Mouse (Mus musculus): ENCODE measurements at regions not wholly inside any gene's neighbourhood (a gene's known extent, or its start where the extent isn't known, plus 50 kb on each side); places are given as distances from the start of the nearest gene placed in this dataset.
A peak's percentile ranks its signal among the peaks of the same experiment; 100 is the strongest.

- DNase-seq (ENCODE audit: low read depth, low spot score): peak; percentile 33
These were observed 51.6 kb upstream of the Lpp start for GRCm38 (mm10) chr16:24341736-24342135.

DNA sequence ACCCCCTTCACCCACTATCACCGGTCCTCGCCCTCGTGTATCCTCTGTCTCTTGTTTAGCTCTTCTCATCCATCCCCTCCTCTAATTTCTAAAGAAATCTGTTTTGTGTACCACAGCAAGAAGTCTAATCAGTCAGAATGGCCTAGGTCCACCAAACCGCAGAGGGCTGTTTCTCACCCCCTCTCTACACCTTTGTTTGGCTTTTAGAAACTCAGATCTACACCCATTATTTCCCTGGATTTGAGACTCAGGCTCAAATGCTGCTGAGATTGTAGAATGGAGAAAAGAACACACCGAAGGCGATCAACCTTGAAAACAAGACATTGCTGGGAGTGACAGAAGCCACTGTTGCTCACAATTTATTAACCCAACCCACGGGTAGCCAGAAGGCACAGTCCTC lies 52.7 kb upstream of the Lpp start:
- no peak for DNase-seq (ENCODE audit: low read depth, low spot score)

- peak; percentile 68 for DNase-seq (ENCODE audit: low read depth, low spot score)
These were observed 53.7 kb upstream of the Lpp start for GRCm38 (mm10) chr16:24339320-24340265.

GRCm38 (mm10) chr16:24338404-24338803 lies 54.9 kb upstream of the Lpp start:
- DNase-seq (ENCODE audit: low read depth, low spot score): peak; percentile 39

DNA sequence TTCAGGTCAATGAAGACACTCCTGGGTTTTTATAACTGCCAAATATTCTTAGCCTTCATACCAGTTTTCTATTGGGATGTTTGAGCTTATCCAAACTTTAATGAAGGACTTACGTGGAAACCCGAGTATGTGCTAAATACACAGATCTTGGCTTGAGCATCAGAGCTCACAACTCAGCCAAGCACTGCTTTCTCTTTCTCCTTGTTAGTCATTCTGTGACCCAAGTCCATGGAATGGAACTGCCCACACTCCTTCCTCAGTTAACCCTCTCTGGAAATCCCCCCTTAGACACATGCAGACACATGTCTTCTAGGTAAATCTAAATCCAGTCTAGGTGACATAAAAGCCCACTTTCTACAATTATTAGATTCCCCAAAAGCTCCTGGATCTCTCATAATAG lies 58.9 kb upstream of the Lpp start:
- DNase-seq (ENCODE audit: low read depth, low spot score): no peak

GRCm38 (mm10) chr16:24331446-24332020 lies 61.8 kb upstream of the Lpp start:
- no peak for DNase-seq (ENCODE audit: low read depth, low spot score)

DNA sequence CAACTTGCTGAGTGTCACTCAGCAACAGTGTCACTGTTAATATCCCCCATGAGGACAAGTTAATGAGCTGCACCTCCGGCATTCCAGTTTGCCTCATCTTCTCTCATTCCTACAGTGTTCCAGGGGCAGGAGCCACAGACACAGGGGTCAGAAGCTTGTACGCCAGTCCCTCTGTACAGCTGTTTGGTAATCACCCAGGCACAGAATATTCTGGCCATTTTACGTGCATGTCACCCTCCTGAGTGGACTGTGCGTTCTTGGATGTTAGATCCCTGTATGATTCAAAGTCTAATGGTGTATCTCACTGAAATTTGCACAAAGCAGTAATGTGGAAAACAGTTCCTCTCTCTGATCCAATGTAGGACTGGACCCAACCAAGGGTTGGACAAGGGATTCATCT lies 66.7 kb upstream of the Lpp start:
- no peak for DNase-seq (ENCODE audit: low read depth, low spot score)

DNA sequence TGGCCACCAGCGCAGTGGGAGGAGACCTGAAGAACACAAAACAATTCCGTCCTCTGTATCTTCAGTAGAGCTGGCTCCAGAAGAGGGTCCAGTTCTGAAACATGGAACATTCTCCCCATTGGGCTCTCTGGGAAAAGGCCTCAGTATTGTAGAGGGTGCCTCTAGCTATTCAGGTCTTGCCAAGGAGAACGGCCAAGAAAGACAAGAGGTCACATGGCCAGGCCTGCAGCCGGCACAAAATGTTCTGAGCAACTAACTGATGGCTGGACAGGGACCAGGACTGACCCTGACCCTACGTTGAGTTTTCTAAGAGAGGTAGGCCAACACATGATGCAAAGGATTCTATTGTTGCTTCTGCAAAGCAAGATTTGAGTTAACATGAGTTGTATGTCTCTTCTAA lies 67.3 kb upstream of the Lpp start:
- no peak for DNase-seq (ENCODE audit: low read depth, low spot score)

GRCm38 (mm10) chr16:24324917-24325316 lies 68.4 kb upstream of the Lpp start:
- DNase-seq (ENCODE audit: low read depth, low spot score): no peak

DNA sequence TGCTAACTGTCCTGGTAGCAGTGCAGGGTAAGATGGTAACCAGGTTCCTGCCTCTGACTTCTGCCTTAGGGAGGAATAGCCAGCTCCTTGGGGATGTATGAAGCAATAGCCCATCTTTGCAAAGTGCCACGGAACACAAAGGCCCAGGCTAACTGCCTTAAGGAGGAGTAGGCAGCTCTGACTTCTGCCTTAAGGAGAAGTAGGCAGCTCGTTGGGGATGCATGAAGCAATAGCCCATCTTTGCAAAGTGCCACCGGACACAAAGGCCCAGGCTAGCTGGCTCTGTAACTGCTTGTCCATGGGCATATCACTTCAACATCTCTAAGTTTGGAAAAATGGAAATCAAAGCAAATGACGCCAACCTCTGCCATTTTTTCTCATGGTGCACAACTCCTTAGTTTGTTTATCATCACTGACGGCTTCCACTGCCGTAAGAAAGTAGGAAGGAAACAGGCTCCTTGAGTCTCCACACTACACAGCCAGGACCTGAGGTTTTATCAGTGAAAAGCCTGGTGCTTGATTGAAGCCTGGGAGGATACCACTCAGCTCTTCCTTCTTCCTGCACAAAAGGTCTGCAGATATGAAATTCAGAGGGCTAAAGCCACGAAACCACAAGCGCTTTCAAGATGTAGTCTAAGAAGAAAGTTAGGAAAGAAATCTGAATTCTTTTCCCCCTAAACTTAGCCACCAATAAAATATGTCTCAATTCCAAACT lies 74.4 kb upstream of the Lpp start:
- DNase-seq (ENCODE audit: low read depth, low spot score): no peak

DNA sequence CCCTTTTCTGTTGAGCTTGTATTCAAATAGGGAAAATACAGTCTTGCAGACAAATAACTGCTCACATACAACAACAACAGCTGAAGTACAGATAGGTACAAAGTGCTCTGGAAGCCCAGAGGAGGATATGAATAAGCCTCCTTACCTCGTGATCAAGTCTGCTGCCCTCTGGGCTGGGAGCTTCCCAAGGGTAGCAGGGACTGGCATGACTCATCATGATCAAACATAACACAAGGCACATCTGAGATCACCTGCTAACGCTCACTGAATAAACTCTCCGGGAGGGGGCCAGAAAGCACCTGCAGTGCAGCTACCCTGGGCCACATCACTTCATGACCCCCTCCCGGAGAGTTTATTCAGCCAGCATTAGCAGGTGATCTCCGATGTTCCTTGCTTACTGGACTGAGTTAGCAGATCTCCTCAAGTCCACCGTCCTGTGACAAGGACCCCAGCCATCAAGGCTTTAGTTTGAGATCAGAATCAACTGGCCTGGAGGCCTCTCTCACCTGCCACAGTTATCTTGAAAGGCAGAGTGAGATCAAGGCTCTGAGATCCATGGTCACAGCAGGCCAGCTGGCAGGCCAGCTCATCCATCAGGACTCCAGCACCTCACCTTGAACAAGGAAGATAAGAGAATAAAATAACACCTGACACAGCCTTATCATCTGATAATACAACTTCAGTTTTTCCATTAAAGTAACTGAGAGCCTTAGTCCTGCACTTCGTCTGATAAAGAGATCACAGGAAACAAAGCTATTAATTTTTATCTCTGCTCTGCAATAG lies 79.6 kb upstream of the Lpp start:
- no peak for DNase-seq (ENCODE audit: low read depth, low spot score)

- DNase-seq (ENCODE audit: low read depth, low spot score): no peak
These were observed 87.9 kb upstream of the Lpp start for GRCm38 (mm10) chr16:24305391-24305790.

- no peak for DNase-seq (ENCODE audit: low read depth, low spot score)
These were observed 96.5 kb upstream of the Lpp start for GRCm38 (mm10) chr16:24296790-24297189.

- DNase-seq (ENCODE audit: low read depth, low spot score): no peak
These were observed 97.5 kb upstream of the Lpp start for GRCm38 (mm10) chr16:24295626-24296440.

DNA sequence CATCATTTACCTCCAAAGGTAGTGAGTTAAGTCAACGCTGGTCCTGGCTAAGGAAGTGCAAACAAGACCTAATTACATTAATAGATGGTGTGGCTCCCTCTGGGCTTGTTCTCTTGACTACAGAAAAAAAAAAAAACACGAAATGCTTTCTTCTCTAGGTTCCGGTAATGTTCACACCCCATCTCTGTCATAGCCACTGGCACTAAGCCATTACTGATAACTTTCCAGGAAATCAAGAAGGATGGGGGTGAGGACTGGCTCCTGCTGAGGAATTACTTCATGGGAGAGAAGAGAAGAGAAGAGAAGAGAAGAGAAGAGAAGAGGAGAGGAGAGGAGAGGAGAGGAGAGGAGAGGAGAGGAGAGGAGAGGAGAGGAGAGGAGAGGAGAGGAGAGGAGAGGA lies 109.1 kb upstream of the Lpp start:
- no peak for DNase-seq (ENCODE audit: low read depth, low spot score)

GRCm38 (mm10) chr16:24282194-24282683 lies 111.1 kb upstream of the Lpp start:
- no peak for DNase-seq (ENCODE audit: low read depth, low spot score)

- no peak for DNase-seq (ENCODE audit: low read depth, low spot score)
These were observed 111.7 kb upstream of the Lpp start for GRCm38 (mm10) chr16:24281561-24281960.

DNA sequence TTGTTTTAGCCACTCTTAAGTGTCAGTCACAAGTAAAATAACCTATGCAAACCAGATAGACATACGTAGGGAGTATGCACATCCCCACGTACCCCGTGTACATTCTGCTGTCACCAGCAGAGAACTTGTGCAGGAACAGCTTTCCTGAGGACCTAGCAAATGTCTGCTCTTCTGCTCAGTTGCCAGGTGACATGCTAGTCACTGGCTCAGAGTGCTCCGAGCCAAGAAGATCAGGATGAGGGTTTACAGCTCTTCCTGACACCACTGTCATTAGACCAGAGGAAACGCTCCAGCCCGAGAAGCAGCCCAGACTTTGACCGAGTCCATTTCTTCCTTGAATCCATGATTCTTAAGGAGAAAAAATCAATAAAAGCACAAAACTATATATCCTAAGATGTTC lies 115.5 kb upstream of the Lpp start:
- DNase-seq (ENCODE audit: low read depth, low spot score): no peak

- DNase-seq (ENCODE audit: low read depth, low spot score): no peak
These were observed 130.6 kb upstream of the Lpp start for GRCm38 (mm10) chr16:24262701-24263100.

- no peak for DNase-seq (ENCODE audit: low read depth, low spot score)
These were observed 133.5 kb upstream of the Lpp start for GRCm38 (mm10) chr16:24259711-24260230.

All from CD4-positive, CD25-positive, alpha-beta regulatory T cell, adult 2 months (primary cell).